Mouse (Mus musculus) limb, embryonic 14.5 days (tissue): ENCODE data around the gene Arf5. TPM values are rescaled to one million over a fixed set of nuclear protein-coding genes. Genes with fewer than 3 reads are reported as not detected.

Experiments
- ATAC-seq: fragments of 200-750 bp; cut with Nextera tagmentation; 2 replicates; pipeline ENCODE4 v1.8.0; 2017; ENCODE audit warnings: low read depth, moderate number of reproducible peaks, moderate TSS enrichment; ENCODE audit not compliant: low FRiP score
- DNase-seq: peaks from one replicate; pipeline ENCODE4 v3.0.0-alpha.2; 2015; ENCODE audit warnings: low spot score
- H3K27ac ChIP-seq: fragments of 300-500 bp; sonication (generic); replicated peaks from 2 replicates; pipeline ENCODE4 v1.5.1; 2014; ENCODE audit warnings: low read depth, mild to moderate bottlenecking, low read length, moderate library complexity, mixed read lengths
- H3K27me3 ChIP-seq: fragments of 300-500 bp; sonication (generic); 2 replicates; pipeline ENCODE4 v1.6.1; 2014; ENCODE audit warnings: low read length, mixed read lengths; ENCODE audit not compliant: control insufficient read depth, insufficient read depth
- H3K36me3 ChIP-seq: fragments of 300-500 bp; sonication (generic); 2 replicates; pipeline ENCODE4 v1.6.1; 2014; ENCODE audit warnings: mild to moderate bottlenecking, low read length, moderate library complexity, mixed read lengths; ENCODE audit not compliant: control insufficient read depth, insufficient read depth
- H3K4me1 ChIP-seq: fragments of 300-500 bp; sonication (generic); 2 replicates; pipeline ENCODE4 v1.6.1; 2014; ENCODE audit warnings: antibody characterized with exemption, low read length, mixed read lengths; ENCODE audit not compliant: control insufficient read depth, insufficient read depth
- H3K4me2 ChIP-seq: fragments of 300-500 bp; sonication (generic); replicated peaks from 2 replicates; pipeline ENCODE4 v1.6.1; 2014; ENCODE audit warnings: low read depth, mild to moderate bottlenecking, low read length, moderate library complexity; ENCODE audit not compliant: severe bottlenecking
- H3K4me3 ChIP-seq: fragments of 300-500 bp; sonication (generic); replicated peaks from 2 replicates; pipeline ENCODE4 v1.5.1; 2014; ENCODE audit warnings: low read length
- H3K9ac ChIP-seq: fragments of 300-500 bp; sonication (generic); 2 replicates; pipeline ENCODE4 v1.6.1; 2014; ENCODE audit warnings: mild to moderate bottlenecking, low read depth, low read length, moderate library complexity; ENCODE audit not compliant: severe bottlenecking
- H3K9me3 ChIP-seq: fragments of 300-500 bp; sonication (generic); 2 replicates; pipeline ENCODE4 v1.6.1; 2016; ENCODE audit warnings: low read length; ENCODE audit not compliant: control insufficient read depth
- POLR2A ChIP-seq: fragments of 200-500 bp; IDR thresholded peaks from 2 replicates; pipeline ENCODE4 v1.8.0; 2012; ENCODE audit warnings: inconsistent platforms, mild to moderate bottlenecking, moderate library complexity, borderline replicate concordance; ENCODE audit not compliant: insufficient read depth, insufficient read length; ENCODE audit errors: extremely low read depth
- WGBS: fragments of 180-500 bp; shearing (Covaris S2); extraction: QIAGEN DNeasy Blood & Tissue Kit; methylation state at CpG from one replicate; pipeline ENCODE4 v1.1.7; 2014; 5-methylcytosine and 5-hydroxymethylcytosine counted together
- polyA plus RNA-seq, 2 experiments: library from polyadenylated mRNA; depleted of rRNA in 1 of 2; stranded (reverse) in 1 of 2; unstranded in 1 of 2; fragments of >200 nt; fragmentation: Nextera tagmentation in 1 of 2; extraction: Ambion mirVana in 1 of 2; gene quantifications; 2 replicates each; pipeline versions ENCODE4 v1.2.1 to v1.2.3; 2012 to 2014

The Arf5 gene
- polyA plus RNA-seq, 2 experiments = 370 to 413 TPM

GRCm38 (mm10) chr6:28396853-28397457 is 26.4 kb upstream of the Arf5 start:
- TF ChIP-seq POLR2A = no peak
- ATAC-seq (peak; percentile 55; the same call in 1 of the 2 replicates), DNase-seq (no peak)
- Histone ChIP-seq H3K9me3 (peaks cover 3% of the 10 kb centered on the region; the same call in 1 of the 2 replicates), H3K9ac (peak overlapping the region; percentile 57), H3K36me3 (no peaks in the 10 kb centered on the region), H3K27ac (no peak overlapping the region), H3K27me3 (peaks cover 15% of the 10 kb centered on the region), H3K4me1 (no peaks in the 10 kb centered on the region; the same call in 1 of the 2 replicates), H3K4me3 (peak overlapping the region; percentile 46), H3K4me2 (peak overlapping the region; percentile 86)
- 4% methylated on average over 19 of the region's 19 CpGs for WGBS

GRCm38 (mm10) chr6:28397681-28398203 is 25.6 kb upstream of the Arf5 start, which contains the start of gene Zfp800:
TSS of gene Zfp800 (minus strand) at chr6:28398005.
- under 1% methylated on average over 33 of the region's 33 CpGs for whole genome bisulfite sequencing
- peak within 1 kb of the TSS; percentile 57 for H3K9ac ChIP-seq
- no peak for TF ChIP-seq POLR2A
- H3K4me3 ChIP-seq = peak within 1 kb of the TSS; percentile 46
- no peaks in the 10 kb centered on the region; the same call in 1 of the 2 replicates for H3K4me1 ChIP-seq
- no peaks in the 10 kb centered on the region for H3K36me3 ChIP-seq
- peaks cover 3% of the 10 kb centered on the region; the same call in 1 of the 2 replicates for H3K9me3 ChIP-seq
- ATAC-seq (0 out of 2 replicates have a peak, but pooled peaks have one; percentile 26), DNase-seq (no peak)
- H3K27me3 ChIP-seq = peaks cover 15% of the 10 kb centered on the region
- H3K27ac ChIP-seq = no peak within 1 kb of the TSS
- H3K4me2 ChIP-seq = peak within 1 kb of the TSS; percentile 86

- Histone ChIP-seq H3K27ac (no peak overlapping the region), H3K4me1 (no peaks in the 10 kb centered on the region; the same call in 1 of the 2 replicates), H3K9ac (no peak overlapping the region), H3K9me3 (peaks cover 3% of the 10 kb centered on the region; the same call in 1 of the 2 replicates), H3K36me3 (no peaks in the 10 kb centered on the region), H3K27me3 (peaks cover 15% of the 10 kb centered on the region), H3K4me2 (no peak overlapping the region), H3K4me3 (no peak overlapping the region)
- 88% methylated on average over 3 of the region's 3 CpGs for WGBS
- ATAC-seq (no peak), DNase-seq (no peak)
- TF ChIP-seq POLR2A = no peak
These were observed 24.6 kb upstream of the Arf5 start for GRCm38 (mm10) chr6:28398726-28399125.

GRCm38 (mm10) chr6:28399791-28400190 is 23.6 kb upstream of the Arf5 start:
- Histone ChIP-seq H3K4me2 (no peak overlapping the region), H3K36me3 (no peaks in the 10 kb centered on the region), H3K4me1 (no peaks in the 10 kb centered on the region; the same call in 1 of the 2 replicates), H3K4me3 (no peak overlapping the region), H3K9ac (no peak overlapping the region), H3K27me3 (peaks cover 15% of the 10 kb centered on the region), H3K27ac (no peak overlapping the region), H3K9me3 (peaks cover 3% of the 10 kb centered on the region; the same call in 1 of the 2 replicates)
- TF ChIP-seq POLR2A = no peak
- ATAC-seq (no peak), DNase-seq (no peak)
- 91% methylated on average over 4 of the region's 4 CpGs for WGBS

- TF ChIP-seq POLR2A = no peak
- Histone ChIP-seq H3K9ac (no peak overlapping the region), H3K27ac (no peak overlapping the region), H3K9me3 (no peaks in the 10 kb centered on the region), H3K4me3 (no peak overlapping the region), H3K27me3 (no peaks in the 10 kb centered on the region), H3K36me3 (peaks cover 4% of the 10 kb centered on the region; the same call in 1 of the 2 replicates), H3K4me2 (no peak overlapping the region), H3K4me1 (no peaks in the 10 kb centered on the region)
- 87% methylated on average over 9 of the region's 9 CpGs for WGBS
- DNase-seq (no peak), ATAC-seq (no peak)
These were observed 13.3 kb upstream of the Arf5 start for GRCm38 (mm10) chr6:28410053-28410452.
